Mouse (Mus musculus) myocyte (in vitro differentiated cells): ENCODE results near the gene Scly. TPM values are rescaled to one million over a fixed set of nuclear protein-coding genes. Genes with fewer than 3 reads are reported as not detected.

Experiments used
- H3K27me3 ChIP-seq: one replicate; pipeline ENCODE4 v1.6.1; 2011; ENCODE audit not compliant: control insufficient read depth, insufficient read depth, insufficient read length
- H3K36me3 ChIP-seq: one replicate; pipeline ENCODE4 v1.6.1; 2011; ENCODE audit not compliant: control insufficient read depth, insufficient read depth
- H3K4me2 ChIP-seq: one replicate; pipeline ENCODE4 v1.6.1; 2011; ENCODE audit warnings: low read depth, control low read depth
- H3K4me3 ChIP-seq: one replicate; pipeline ENCODE4 v1.5.1; 2011; ENCODE audit warnings: mild to moderate bottlenecking, control low read depth, moderate library complexity
- H3K79me2 ChIP-seq: one replicate; pipeline ENCODE4 v1.6.1; 2011; ENCODE audit not compliant: control insufficient read depth, insufficient read depth
- H3ac ChIP-seq: one replicate; pipeline ENCODE4 v1.6.1; 2011; ENCODE audit not compliant: control insufficient read depth, insufficient read length
- CEBPB ChIP-seq: IDR thresholded peaks from 2 replicates; pipeline ENCODE4 v1.6.1; 2011; ENCODE audit warnings: mild to moderate bottlenecking, moderate library complexity; ENCODE audit not compliant: poor library complexity, insufficient read depth, severe bottlenecking
- E2F4 ChIP-seq: IDR thresholded peaks from one replicate; pipeline ENCODE4 v1.6.1; 2011; ENCODE audit warnings: mild to moderate bottlenecking, control low read depth, moderate library complexity; ENCODE audit not compliant: insufficient read depth
- MAX ChIP-seq: IDR thresholded peaks from one replicate; pipeline ENCODE4 v1.6.1; 2011; ENCODE audit warnings: low read depth, mild to moderate bottlenecking, control low read depth
- MYOD1 ChIP-seq, 3 experiments: IDR thresholded peaks; one replicate each; pipeline ENCODE4 v1.6.1; 2011; ENCODE audit warnings: control low read depth in 2 of 3, low read depth in 2 of 3, mild to moderate bottlenecking in 2 of 3, moderate library complexity in 1 of 3; ENCODE audit not compliant: insufficient read length in 2 of 3, control insufficient read depth in 1 of 3
- MYOG ChIP-seq, 3 experiments: IDR thresholded peaks; one replicate each; pipeline ENCODE4 v1.6.1; 2011; ENCODE audit warnings: control low read depth in 2 of 3, low read depth in 2 of 3, mild to moderate bottlenecking in 2 of 3; ENCODE audit not compliant: insufficient read length in 2 of 3, control insufficient read depth in 1 of 3, insufficient read depth in 1 of 3
- POLR2A ChIP-seq: IDR thresholded peaks from one replicate; pipeline ENCODE4 v1.6.1; 2011; ENCODE audit warnings: low read depth, mild to moderate bottlenecking, control low read depth, moderate library complexity; ENCODE audit not compliant: insufficient read length
- POLR2AphosphoS2 ChIP-seq: IDR thresholded peaks from one replicate; pipeline ENCODE4 v1.6.1; 2011; ENCODE audit warnings: low read depth, control low read depth; ENCODE audit not compliant: insufficient read length
- REST ChIP-seq: IDR thresholded peaks from one replicate; pipeline ENCODE4 v1.6.1; 2011; ENCODE audit warnings: mild to moderate bottlenecking, control low read depth, moderate library complexity; ENCODE audit not compliant: insufficient read depth, insufficient read length
- SRF ChIP-seq: IDR thresholded peaks from one replicate; pipeline ENCODE4 v1.6.1; 2011; ENCODE audit warnings: low read depth; ENCODE audit not compliant: control insufficient read depth, insufficient read length
- TCF12 ChIP-seq: IDR thresholded peaks from one replicate; pipeline ENCODE4 v1.6.1; 2011; ENCODE audit warnings: mild to moderate bottlenecking, control low read depth; ENCODE audit not compliant: poor library complexity, insufficient read depth, severe bottlenecking
- TCF3 ChIP-seq: IDR thresholded peaks from one replicate; pipeline ENCODE4 v1.6.1; 2011; ENCODE audit warnings: low read depth, control low read depth; ENCODE audit not compliant: insufficient read length
- USF1 ChIP-seq: IDR thresholded peaks from one replicate; pipeline ENCODE4 v1.6.1; 2011; ENCODE audit warnings: low read depth, mild to moderate bottlenecking, control low read depth, moderate library complexity
- polyA plus RNA-seq: library from polyadenylated mRNA; unstranded; fragments of >200 nt; fragmentation: generic; extraction: Trizol; gene quantifications from one replicate; pipeline ENCODE4 v1.2.1, GENCODE M21; 2012; ENCODE audit warnings: missing spikeins

Scly gene
- polyA plus RNA-seq, 1 experiment, result 21.9 TPM

DNA sequence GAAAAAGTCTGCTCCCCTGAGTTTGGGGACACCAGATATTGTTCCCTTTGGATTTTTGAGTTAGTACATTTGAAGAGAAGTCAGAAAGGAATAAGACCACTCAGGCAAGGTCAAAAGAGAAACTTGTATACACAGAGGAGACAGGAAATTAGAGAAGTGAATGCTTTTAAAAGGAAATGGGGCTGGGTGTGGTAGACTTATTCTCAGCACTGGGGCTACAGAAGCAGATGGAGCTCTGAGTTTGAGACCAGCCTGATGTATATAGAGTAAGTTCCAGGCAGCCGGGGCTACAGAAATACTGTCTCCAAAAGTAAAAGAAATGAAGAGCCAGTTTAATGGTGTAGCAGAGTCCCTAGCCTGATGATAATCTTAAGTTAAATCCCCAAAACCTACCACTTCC, 15.6 kb upstream of the Scly start:
- H3K4me3 ChIP-seq, result no peak overlapping the region
- peaks cover 62% of the 10 kb centered on the region for H3K36me3 ChIP-seq
- no peak overlapping the region for H3K4me2 ChIP-seq
- TF ChIP-seq REST (no peak), POLR2AphosphoS2 (no peak), POLR2A (no peak), USF1 (no peak), MAX (no peak), CEBPB (no peak), MYOD1 (IDR thresholded peaks at IDR 0.05; ENCODE audit: control insufficient read depth in 1 of 3, insufficient read length in 2 of 3, low read depth in 2 of 3) (no peak), E2F4 (no peak), MYOG (IDR thresholded peaks at IDR 0.05; ENCODE audit: control insufficient read depth in 1 of 3, insufficient read depth in 1 of 3, insufficient read length in 2 of 3, low read depth in 2 of 3) (no peak), SRF (no peak), TCF3 (no peak), TCF12 (no peak)
- no peaks in the 10 kb centered on the region for H3K27me3 ChIP-seq
- H3ac ChIP-seq, result no peak overlapping the region
- H3K79me2 ChIP-seq, result no peaks in the 10 kb centered on the region

DNA sequence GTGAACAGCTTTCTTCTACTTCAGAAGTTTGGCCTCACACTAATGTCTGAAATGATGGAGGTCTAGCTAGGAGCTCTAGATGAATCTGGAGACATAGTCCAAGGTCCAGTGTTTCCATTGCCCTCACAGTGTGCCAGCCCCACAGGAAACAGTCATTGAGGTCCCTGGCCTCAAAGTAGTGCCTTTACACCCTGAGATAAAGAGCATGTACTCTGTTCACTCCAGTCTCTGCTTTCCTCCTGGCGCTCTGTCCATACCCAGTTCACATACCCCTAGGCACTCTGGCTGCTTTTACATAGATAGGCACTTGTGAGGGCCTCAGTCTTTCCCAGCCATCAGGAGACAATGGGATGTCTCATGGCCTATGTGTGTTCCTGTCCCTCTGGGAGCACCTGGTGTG, 8.8 kb upstream of the Scly start:
- Histone ChIP-seq H3K27me3 (no peaks in the 10 kb centered on the region), H3K4me3 (no peak overlapping the region), H3K79me2 (no peaks in the 10 kb centered on the region), H3K36me3 (peaks cover 19% of the 10 kb centered on the region), H3ac (no peak overlapping the region), H3K4me2 (no peak overlapping the region)
- TF ChIP-seq SRF (no peak), USF1 (no peak), TCF12 (no peak), TCF3 (no peak), REST (no peak), POLR2AphosphoS2 (no peak), MYOD1 (IDR thresholded peaks at IDR 0.05; ENCODE audit: control insufficient read depth in 1 of 3, insufficient read length in 2 of 3, low read depth in 2 of 3) (no peak), POLR2A (no peak), CEBPB (no peak), MAX (no peak), MYOG (IDR thresholded peaks at IDR 0.05; ENCODE audit: control insufficient read depth in 1 of 3, insufficient read depth in 1 of 3, insufficient read length in 2 of 3, low read depth in 2 of 3) (no peak), E2F4 (no peak)

DNA sequence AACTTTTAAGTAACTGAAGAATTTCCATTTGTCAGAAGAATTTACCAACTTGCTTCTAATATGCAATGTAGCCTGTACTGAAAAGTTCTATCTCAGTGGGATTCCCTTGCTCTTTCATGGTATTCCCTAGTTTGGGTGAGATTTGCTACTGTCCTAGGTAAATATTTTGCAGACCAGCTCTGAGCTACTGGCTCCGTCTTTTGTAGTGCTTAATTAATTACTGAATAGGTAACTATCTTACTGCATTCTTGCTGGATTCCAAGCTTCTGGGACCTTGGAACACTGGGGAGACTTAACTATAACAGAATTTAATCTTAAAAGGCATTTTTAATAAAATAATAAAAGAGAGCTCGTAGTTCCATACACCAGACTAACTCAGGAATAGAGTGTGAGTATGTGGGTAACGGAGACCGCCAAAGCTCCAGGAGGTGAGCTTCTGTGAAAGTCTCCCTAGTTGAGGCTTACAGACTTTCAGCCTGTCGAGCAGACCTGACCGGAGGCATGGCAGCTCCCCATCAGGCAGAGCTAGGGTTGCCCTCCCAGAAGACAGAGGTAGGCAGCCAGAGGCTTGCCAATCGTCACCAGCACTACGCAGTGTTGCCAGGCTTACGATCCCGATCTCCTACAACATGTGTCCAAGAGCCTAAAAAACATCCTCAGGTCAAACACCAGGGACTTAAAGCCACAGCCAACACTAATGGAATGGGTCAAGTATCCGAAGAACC, 5.9 kb upstream of the Scly start:
- Histone ChIP-seq H3K4me2 (no peak overlapping the region), H3ac (no peak overlapping the region), H3K36me3 (peaks cover 8% of the 10 kb centered on the region), H3K27me3 (no peaks in the 10 kb centered on the region), H3K79me2 (no peaks in the 10 kb centered on the region), H3K4me3 (no peak overlapping the region)
- TF ChIP-seq POLR2A, result no peak
- no peak for TF ChIP-seq E2F4
- no peak for TF ChIP-seq REST
- no peak for TF ChIP-seq CEBPB
- no peak for TF ChIP-seq POLR2AphosphoS2
- no peak for TF ChIP-seq TCF3
- no peak for TF ChIP-seq USF1
- no peak for TF ChIP-seq MYOG (IDR thresholded peaks at IDR 0.05; ENCODE audit: control insufficient read depth in 1 of 3, insufficient read depth in 1 of 3, insufficient read length in 2 of 3, low read depth in 2 of 3)
- TF ChIP-seq SRF, result no peak
- TF ChIP-seq MYOD1 (IDR thresholded peaks at IDR 0.05; ENCODE audit: control insufficient read depth in 1 of 3, insufficient read length in 2 of 3, low read depth in 2 of 3), result no peak
- TF ChIP-seq TCF12, result no peak
- no peak for TF ChIP-seq MAX

DNA sequence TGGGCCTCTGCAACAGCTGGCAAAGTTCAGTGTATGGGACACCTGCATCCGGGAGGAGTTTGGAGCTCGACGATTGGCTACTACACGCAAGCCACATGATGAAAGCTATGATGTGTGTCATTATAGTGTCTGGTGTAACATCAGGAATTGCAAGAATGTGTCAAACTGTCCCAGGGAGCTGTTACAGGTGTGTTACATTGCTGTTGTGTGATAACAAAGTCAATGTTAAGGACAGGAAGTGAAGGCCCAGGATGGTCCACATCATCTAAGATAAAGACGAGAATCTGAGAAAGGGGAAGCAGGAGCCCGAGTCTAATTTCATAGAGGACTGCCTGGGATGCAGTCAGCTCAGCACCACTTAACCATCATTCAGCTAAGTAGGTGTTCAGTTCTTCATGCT, 2.6 kb upstream of the Scly start:
- Histone ChIP-seq H3K4me3 (no peak overlapping the region), H3K79me2 (no peaks in the 10 kb centered on the region), H3K4me2 (no peak overlapping the region), H3K27me3 (no peaks in the 10 kb centered on the region), H3K36me3 (peaks cover 8% of the 10 kb centered on the region), H3ac (no peak overlapping the region)
- TF ChIP-seq REST, result no peak
- TF ChIP-seq TCF3, result no peak
- no peak for TF ChIP-seq SRF
- no peak for TF ChIP-seq POLR2A
- TF ChIP-seq MYOG (IDR thresholded peaks at IDR 0.05; ENCODE audit: control insufficient read depth in 1 of 3, insufficient read depth in 1 of 3, insufficient read length in 2 of 3, low read depth in 2 of 3), result no peak
- TF ChIP-seq E2F4, result no peak
- no peak for TF ChIP-seq TCF12
- TF ChIP-seq POLR2AphosphoS2, result no peak
- no peak for TF ChIP-seq CEBPB
- no peak for TF ChIP-seq MAX
- no peak for TF ChIP-seq USF1
- no peak for TF ChIP-seq MYOD1 (IDR thresholded peaks at IDR 0.05; ENCODE audit: control insufficient read depth in 1 of 3, insufficient read length in 2 of 3, low read depth in 2 of 3)
